Mouse (Mus musculus) myocyte (in vitro differentiated cells): ENCODE results near the gene Hba-x. TPM values are rescaled to one million over a fixed set of nuclear protein-coding genes. Genes with fewer than 3 reads are reported as not detected.

Experiments used
- H3K27me3 ChIP-seq: one replicate; pipeline ENCODE4 v1.6.1; 2011; ENCODE audit not compliant: control insufficient read depth, insufficient read depth, insufficient read length
- H3K36me3 ChIP-seq: one replicate; pipeline ENCODE4 v1.6.1; 2011; ENCODE audit not compliant: control insufficient read depth, insufficient read depth
- H3K4me2 ChIP-seq: one replicate; pipeline ENCODE4 v1.6.1; 2011; ENCODE audit warnings: low read depth, control low read depth
- H3K4me3 ChIP-seq: one replicate; pipeline ENCODE4 v1.5.1; 2011; ENCODE audit warnings: mild to moderate bottlenecking, control low read depth, moderate library complexity
- H3K79me2 ChIP-seq: one replicate; pipeline ENCODE4 v1.6.1; 2011; ENCODE audit not compliant: control insufficient read depth, insufficient read depth
- H3ac ChIP-seq: one replicate; pipeline ENCODE4 v1.6.1; 2011; ENCODE audit not compliant: control insufficient read depth, insufficient read length
- CEBPB ChIP-seq: IDR thresholded peaks from 2 replicates; pipeline ENCODE4 v1.6.1; 2011; ENCODE audit warnings: mild to moderate bottlenecking, moderate library complexity; ENCODE audit not compliant: poor library complexity, insufficient read depth, severe bottlenecking
- E2F4 ChIP-seq: IDR thresholded peaks from one replicate; pipeline ENCODE4 v1.6.1; 2011; ENCODE audit warnings: mild to moderate bottlenecking, control low read depth, moderate library complexity; ENCODE audit not compliant: insufficient read depth
- MAX ChIP-seq: IDR thresholded peaks from one replicate; pipeline ENCODE4 v1.6.1; 2011; ENCODE audit warnings: low read depth, mild to moderate bottlenecking, control low read depth
- MYOD1 ChIP-seq, 3 experiments: IDR thresholded peaks; one replicate each; pipeline ENCODE4 v1.6.1; 2011; ENCODE audit warnings: control low read depth in 2 of 3, low read depth in 2 of 3, mild to moderate bottlenecking in 2 of 3, moderate library complexity in 1 of 3; ENCODE audit not compliant: insufficient read length in 2 of 3, control insufficient read depth in 1 of 3
- MYOG ChIP-seq, 3 experiments: IDR thresholded peaks; one replicate each; pipeline ENCODE4 v1.6.1; 2011; ENCODE audit warnings: control low read depth in 2 of 3, low read depth in 2 of 3, mild to moderate bottlenecking in 2 of 3; ENCODE audit not compliant: insufficient read length in 2 of 3, control insufficient read depth in 1 of 3, insufficient read depth in 1 of 3
- POLR2A ChIP-seq: IDR thresholded peaks from one replicate; pipeline ENCODE4 v1.6.1; 2011; ENCODE audit warnings: low read depth, mild to moderate bottlenecking, control low read depth, moderate library complexity; ENCODE audit not compliant: insufficient read length
- POLR2AphosphoS2 ChIP-seq: IDR thresholded peaks from one replicate; pipeline ENCODE4 v1.6.1; 2011; ENCODE audit warnings: low read depth, control low read depth; ENCODE audit not compliant: insufficient read length
- REST ChIP-seq: IDR thresholded peaks from one replicate; pipeline ENCODE4 v1.6.1; 2011; ENCODE audit warnings: mild to moderate bottlenecking, control low read depth, moderate library complexity; ENCODE audit not compliant: insufficient read depth, insufficient read length
- SRF ChIP-seq: IDR thresholded peaks from one replicate; pipeline ENCODE4 v1.6.1; 2011; ENCODE audit warnings: low read depth; ENCODE audit not compliant: control insufficient read depth, insufficient read length
- TCF12 ChIP-seq: IDR thresholded peaks from one replicate; pipeline ENCODE4 v1.6.1; 2011; ENCODE audit warnings: mild to moderate bottlenecking, control low read depth; ENCODE audit not compliant: poor library complexity, insufficient read depth, severe bottlenecking
- TCF3 ChIP-seq: IDR thresholded peaks from one replicate; pipeline ENCODE4 v1.6.1; 2011; ENCODE audit warnings: low read depth, control low read depth; ENCODE audit not compliant: insufficient read length
- USF1 ChIP-seq: IDR thresholded peaks from one replicate; pipeline ENCODE4 v1.6.1; 2011; ENCODE audit warnings: low read depth, mild to moderate bottlenecking, control low read depth, moderate library complexity
- polyA plus RNA-seq: library from polyadenylated mRNA; unstranded; fragments of >200 nt; fragmentation: generic; extraction: Trizol; gene quantifications from one replicate; pipeline ENCODE4 v1.2.1, GENCODE M21; 2012; ENCODE audit warnings: missing spikeins

Hba-x gene
- polyA plus RNA-seq, 1 experiment: not detected

GRCm38 (mm10) chr11:32316009-32316408 lies 39.8 kb downstream of the Hba-x start:
- H3K27me3 ChIP-seq: no peaks in the 10 kb centered on the region
- H3ac ChIP-seq: no peak overlapping the region
- TF ChIP-seq POLR2AphosphoS2 (no peak), USF1 (no peak), REST (no peak), MYOD1 (IDR thresholded peaks at IDR 0.05; ENCODE audit: control insufficient read depth in 1 of 3, insufficient read length in 2 of 3, low read depth in 2 of 3) (no peak), SRF (no peak), POLR2A (no peak), TCF3 (no peak), MYOG (IDR thresholded peaks at IDR 0.05; ENCODE audit: control insufficient read depth in 1 of 3, insufficient read depth in 1 of 3, insufficient read length in 2 of 3, low read depth in 2 of 3) (no peak), TCF12 (no peak), MAX (no peak), CEBPB (no peak), E2F4 (no peak)
- no peaks in the 10 kb centered on the region for H3K36me3 ChIP-seq
- no peak overlapping the region for H3K4me3 ChIP-seq
- no peak overlapping the region for H3K4me2 ChIP-seq
- H3K79me2 ChIP-seq: no peaks in the 10 kb centered on the region

DNA sequence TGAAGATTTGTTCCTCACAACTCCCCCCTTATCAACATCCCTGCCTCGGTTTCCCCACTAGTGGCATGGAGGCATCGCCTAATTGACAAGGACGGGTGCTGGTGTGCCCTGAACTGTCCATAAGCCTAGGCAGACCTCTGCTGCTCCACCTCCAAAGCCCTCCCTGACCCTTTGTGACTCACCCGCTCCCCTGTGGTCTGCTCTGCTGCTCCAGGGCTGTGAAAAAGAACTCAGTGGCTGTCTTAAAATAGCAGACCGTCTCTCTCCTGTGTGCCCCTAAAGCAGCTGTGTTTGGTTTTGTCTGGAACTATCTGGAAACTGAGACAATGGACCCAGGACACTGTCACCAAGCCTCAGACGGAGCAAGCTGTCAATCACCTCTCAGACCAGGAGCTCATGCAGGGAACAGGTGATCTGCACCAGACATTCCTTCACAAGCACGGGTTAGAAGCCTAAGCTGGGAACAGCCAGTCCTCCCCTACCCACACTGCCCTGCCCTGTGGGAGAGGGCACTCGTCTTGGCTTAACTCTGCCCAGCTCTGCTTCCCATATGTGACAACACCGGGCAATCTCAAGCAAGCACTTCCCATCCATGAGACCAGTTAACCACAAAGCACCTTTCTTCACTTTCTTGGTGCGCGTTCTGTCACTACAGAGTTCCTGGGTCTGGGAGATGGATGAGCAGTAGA lies 44.5 kb downstream of the Hba-x start:
- TF ChIP-seq USF1: no peak
- TF ChIP-seq MYOD1 (IDR thresholded peaks at IDR 0.05; ENCODE audit: control insufficient read depth in 1 of 3, insufficient read length in 2 of 3, low read depth in 2 of 3): peak in 2 of 3 experiments; percentile 86 to 93
- TF ChIP-seq MYOG (IDR thresholded peaks at IDR 0.05; ENCODE audit: control insufficient read depth in 1 of 3, insufficient read depth in 1 of 3, insufficient read length in 2 of 3, low read depth in 2 of 3): peak in 2 of 3 experiments; percentile 47 to 72
- TF ChIP-seq MAX: no peak
- no peak for TF ChIP-seq TCF3
- no peak for TF ChIP-seq POLR2AphosphoS2
- H3ac ChIP-seq: no peak overlapping the region
- no peaks in the 10 kb centered on the region for H3K36me3 ChIP-seq
- H3K27me3 ChIP-seq: no peaks in the 10 kb centered on the region
- peak overlapping the region; percentile 80 for H3K4me2 ChIP-seq
- no peaks in the 10 kb centered on the region for H3K79me2 ChIP-seq
- H3K4me3 ChIP-seq: no peak overlapping the region

- TF ChIP-seq SRF: no peak
- no peak for TF ChIP-seq POLR2A
- TF ChIP-seq MYOD1 (IDR thresholded peaks at IDR 0.05; ENCODE audit: control insufficient read depth in 1 of 3, insufficient read length in 2 of 3, low read depth in 2 of 3): no peak
- no peak for TF ChIP-seq TCF3
- TF ChIP-seq E2F4: no peak
- TF ChIP-seq MAX: peak; percentile 21
- no peak for TF ChIP-seq CEBPB
- no peaks in the 10 kb centered on the region for H3K36me3 ChIP-seq
- no peaks in the 10 kb centered on the region for H3K79me2 ChIP-seq
- no peak overlapping the region for H3K4me3 ChIP-seq
- H3K27me3 ChIP-seq: no peaks in the 10 kb centered on the region
- H3ac ChIP-seq: no peak overlapping the region
- H3K4me2 ChIP-seq: peak overlapping the region; percentile 80
These were observed 45.0 kb downstream of the Hba-x start for GRCm38 (mm10) chr11:32321196-32321565.

DNA sequence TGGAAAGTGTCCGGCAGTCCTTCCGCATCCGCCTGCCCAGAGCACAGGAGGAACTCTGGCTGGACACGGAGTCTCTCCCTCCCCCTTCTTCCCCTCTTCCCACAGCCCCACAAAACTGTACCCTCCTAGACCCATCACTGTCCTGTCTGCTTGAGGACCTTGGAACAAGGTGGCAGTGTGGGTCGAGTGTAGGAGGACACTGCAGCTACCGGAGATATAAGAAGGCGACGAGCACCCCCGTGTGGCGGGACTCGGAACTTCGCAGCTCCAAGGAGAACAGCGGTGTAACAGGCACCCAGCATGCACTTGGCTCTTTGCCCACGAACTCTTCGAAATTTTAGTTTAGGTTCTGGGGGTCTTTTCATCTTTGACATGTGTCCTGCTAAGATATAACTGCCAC lies 48.4 kb downstream of the Hba-x start:
- no peak overlapping the region for H3ac ChIP-seq
- H3K79me2 ChIP-seq: no peaks in the 10 kb centered on the region
- H3K36me3 ChIP-seq: no peaks in the 10 kb centered on the region
- no peak overlapping the region for H3K4me3 ChIP-seq
- H3K4me2 ChIP-seq: peak overlapping the region; percentile 54
- no peaks in the 10 kb centered on the region for H3K27me3 ChIP-seq
- TF ChIP-seq MAX (no peak), MYOD1 (IDR thresholded peaks at IDR 0.05; ENCODE audit: control insufficient read depth in 1 of 3, insufficient read length in 2 of 3, low read depth in 2 of 3) (no peak), USF1 (no peak), CEBPB (no peak), E2F4 (no peak), SRF (no peak), REST (no peak), POLR2A (no peak), TCF12 (no peak), TCF3 (no peak), MYOG (IDR thresholded peaks at IDR 0.05; ENCODE audit: control insufficient read depth in 1 of 3, insufficient read depth in 1 of 3, insufficient read length in 2 of 3, low read depth in 2 of 3) (no peak), POLR2AphosphoS2 (no peak)

Other genes with a start within 250 kb of the Hba-x start
- 0.01 TPM for gene Il9r, start 76.1 kb upstream of the Hba-x start, polyA plus RNA-seq
- 58.3 TPM for gene Snrnp25, start 71.0 kb upstream of the Hba-x start, polyA plus RNA-seq
- gene Rhbdf1, start 54.1 kb upstream of the Hba-x start, polyA plus RNA-seq: 73.3 TPM
- gene Mpg, start 49.9 kb upstream of the Hba-x start, polyA plus RNA-seq: 23.8 TPM
- 57.4 TPM for gene Nprl3, start 8.7 kb upstream of the Hba-x start, polyA plus RNA-seq
- 12.3 TPM for gene Hba-a1, start 7.1 kb downstream of the Hba-x start, polyA plus RNA-seq
- gene Hbq1b, start 10.6 kb downstream of the Hba-x start, polyA plus RNA-seq: 0.16 TPM
- gene Hba-a2, start 20.1 kb downstream of the Hba-x start, polyA plus RNA-seq: not detected
- gene Hbq1a, start 23.7 kb downstream of the Hba-x start, polyA plus RNA-seq: 0.24 TPM
- 22.3 TPM for gene Sh3pxd2b, start 71.4 kb downstream of the Hba-x start, polyA plus RNA-seq
- gene Ubtd2, start 179.0 kb downstream of the Hba-x start, polyA plus RNA-seq: 14.6 TPM